Mouse (Mus musculus) MEL (cell line): Measurements from ENCODE around the gene Sctr. TPM values are rescaled to one million over a fixed set of nuclear protein-coding genes. Genes with fewer than 3 reads are reported as not detected.
A peak's percentile ranks its signal among the peaks of the same experiment; 100 is the strongest.

Source experiments
- DNase-seq: peaks from one replicate; pipeline ENCODE4 v3.0.0; 2011; ENCODE audit warnings: low read depth, low spot score
- H3K27ac ChIP-seq: 2 replicates; pipeline ENCODE4 v1.5.1; 2012; ENCODE audit warnings: low read depth, mild to moderate bottlenecking, control low read depth, low read length, moderate library complexity; ENCODE audit not compliant: control insufficient read depth
- H3K27me3 ChIP-seq, 2 experiments: fragments of 150-350 bp in 1 of 2; sonication (generic) in 1 of 2; 2 replicates each; pipeline ENCODE4 v1.6.1; 2012; ENCODE audit warnings: low read length in 2 of 2, mild to moderate bottlenecking in 2 of 2, improper control_type of control experiment in 1 of 2, moderate library complexity in 1 of 2; ENCODE audit not compliant: insufficient read depth in 2 of 2, control insufficient read depth in 1 of 2
- H3K36me3 ChIP-seq, 2 experiments: 2 replicates each; pipeline ENCODE4 v1.6.1; 2012 to 2014; ENCODE audit warnings: low read length in 2 of 2, improper control_type of control experiment in 1 of 2, inconsistent platforms in 1 of 2, mild to moderate bottlenecking in 1 of 2; ENCODE audit not compliant: insufficient read depth in 2 of 2, control insufficient read depth in 1 of 2
- H3K4me1 ChIP-seq, 2 experiments: fragments of 150-350 bp in 1 of 2; sonication (generic) in 1 of 2; 2 replicates each; pipeline ENCODE4 v1.6.1; 2012; ENCODE audit warnings: low read length in 2 of 2, improper control_type of control experiment in 1 of 2, mild to moderate bottlenecking in 1 of 2; ENCODE audit not compliant: insufficient read depth in 2 of 2, control insufficient read depth in 1 of 2
- H3K4me3 ChIP-seq, 2 experiments: fragments of 150-350 bp in 1 of 2; sonication (generic) in 1 of 2; 2 replicates each; pipeline ENCODE4 v1.5.1; 2012; ENCODE audit warnings: low read depth in 2 of 2, low read length in 2 of 2, mild to moderate bottlenecking in 2 of 2, moderate library complexity in 2 of 2, control low read depth in 1 of 2, improper control_type of control experiment in 1 of 2; ENCODE audit not compliant: control insufficient read depth in 1 of 2, insufficient read depth in 1 of 2
- H3K79me2 ChIP-seq: 2 replicates; pipeline ENCODE4 v1.6.1; 2012; ENCODE audit warnings: mild to moderate bottlenecking, low read length, moderate library complexity; ENCODE audit not compliant: control insufficient read depth, poor library complexity, insufficient read depth
- H3K9ac ChIP-seq: 2 replicates; pipeline ENCODE4 v1.6.1; 2012; ENCODE audit warnings: low read depth, mild to moderate bottlenecking, control low read depth, low read length, moderate library complexity; ENCODE audit not compliant: control insufficient read depth, poor library complexity, severe bottlenecking
- H3K9me3 ChIP-seq: fragments of 150-350 bp; sonication (generic); replicated peaks from 2 replicates; pipeline ENCODE4 v1.6.1; 2012; ENCODE audit warnings: mild to moderate bottlenecking, low read length, improper control_type of control experiment, moderate library complexity; ENCODE audit not compliant: insufficient read depth
- CHD2 ChIP-seq: IDR thresholded peaks from 2 replicates; pipeline ENCODE4 v1.6.1; 2011; ENCODE audit warnings: low read length, improper control_type of control experiment
- ELF1 ChIP-seq: IDR thresholded peaks from 2 replicates; pipeline ENCODE4 v1.6.1; 2014; ENCODE audit warnings: low read depth, mild to moderate bottlenecking, inconsistent platforms, low read length, improper control_type of control experiment, moderate library complexity
- HCFC1 ChIP-seq: IDR thresholded peaks from 2 replicates; pipeline ENCODE4 v1.6.1; 2012; ENCODE audit warnings: low read depth, mild to moderate bottlenecking, inconsistent platforms, low read length, improper control_type of control experiment, moderate library complexity
- KAT2A ChIP-seq: conservative IDR thresholded peaks from 2 replicates; pipeline ENCODE4 v1.6.1; 2012; ENCODE audit warnings: low read depth, low read length, improper control_type of control experiment, inconsistent platforms
- MAFK ChIP-seq: IDR thresholded peaks from 2 replicates; pipeline ENCODE4 v1.6.1; 2011; ENCODE audit warnings: low read depth, mild to moderate bottlenecking, low read length, improper control_type of control experiment, borderline replicate concordance
- MAX ChIP-seq: IDR thresholded peaks from 2 replicates; pipeline ENCODE4 v1.6.1; 2011; ENCODE audit warnings: low read length, improper control_type of control experiment
- MAZ ChIP-seq: IDR thresholded peaks from 2 replicates; pipeline ENCODE4 v1.6.1; 2012; ENCODE audit warnings: low read depth, mild to moderate bottlenecking, inconsistent platforms, low read length, improper control_type of control experiment
- MXI1 ChIP-seq: IDR thresholded peaks from 2 replicates; pipeline ENCODE4 v1.6.1; 2011; ENCODE audit warnings: mild to moderate bottlenecking, low read depth, low read length, improper control_type of control experiment
- MYC ChIP-seq: IDR thresholded peaks from 2 replicates; pipeline ENCODE4 v1.6.1; 2011; ENCODE audit warnings: low read depth, mild to moderate bottlenecking, low read length, improper control_type of control experiment, moderate library complexity
- TCF12 ChIP-seq: IDR thresholded peaks from 2 replicates; pipeline ENCODE4 v1.6.1; 2014; ENCODE audit warnings: low read depth, mild to moderate bottlenecking, inconsistent platforms, low read length, improper control_type of control experiment, moderate library complexity
- UBTF ChIP-seq: IDR thresholded peaks from 2 replicates; pipeline ENCODE4 v1.6.1; 2012; ENCODE audit warnings: low read depth, mild to moderate bottlenecking, inconsistent platforms, low read length, improper control_type of control experiment, moderate library complexity, borderline replicate concordance; ENCODE audit not compliant: insufficient read depth
- USF1 ChIP-seq: IDR thresholded peaks from 2 replicates; pipeline ENCODE4 v1.6.1; 2014; ENCODE audit warnings: low read depth, mild to moderate bottlenecking, inconsistent platforms, low read length, improper control_type of control experiment, moderate library complexity
- ZC3H11A ChIP-seq: IDR thresholded peaks from 2 replicates; pipeline ENCODE4 v1.6.1; 2012; ENCODE audit warnings: low read depth, mild to moderate bottlenecking, inconsistent platforms, low read length, improper control_type of control experiment
- ZKSCAN1 ChIP-seq: IDR thresholded peaks from 2 replicates; pipeline ENCODE4 v1.6.1; 2012; ENCODE audit warnings: low read depth, mild to moderate bottlenecking, inconsistent platforms, low read length, improper control_type of control experiment, moderate library complexity
- ZNF384 ChIP-seq: IDR thresholded peaks from 2 replicates; pipeline ENCODE4 v1.6.1; 2012; ENCODE audit warnings: low read depth, mild to moderate bottlenecking, inconsistent platforms, low read length, improper control_type of control experiment
- polyA plus RNA-seq, 2 experiments: library from polyadenylated mRNA; stranded (reverse) in 1 of 2; unstranded in 1 of 2; fragments of >175 nt in 1 of 2; fragments of >200 nt in 1 of 2; gene quantifications; 2 replicates each; pipeline versions ENCODE4 v1.2.1 to v1.2.4; 2012; ENCODE audit warnings: low replicate concordance in 2 of 2, low read depth in 1 of 2; ENCODE audit not compliant: insufficient read length in 2 of 2, insufficient read depth in 1 of 2, missing spikeins in 1 of 2
- total RNA-seq: library from RNA; depleted of rRNA; stranded (reverse); fragments of 300-350 nt; gene quantifications from 2 replicates; pipeline ENCODE4 v1.2.3, GENCODE M21; 2012

Gene Sctr
- total and polyA plus RNA-seq, 3 experiments, result not detected

- no peaks in the 10 kb centered on the region for H3K27me3 ChIP-seq
- H3K79me2 ChIP-seq, result no peaks in the 10 kb centered on the region
- TF ChIP-seq ELF1 (no peak), MXI1 (no peak), MYC (no peak), ZKSCAN1 (no peak), KAT2A (no peak), ZNF384 (no peak), MAX (no peak), CHD2 (no peak), ZC3H11A (no peak), MAZ (no peak), HCFC1 (no peak), TCF12 (no peak), USF1 (no peak), MAFK (no peak), UBTF (no peak)
- no peak overlapping the region for H3K27ac ChIP-seq
- peaks cover 0 to 2% of the 10 kb centered on the region in 2 experiments; a peak in 1 of 4 replicates for H3K36me3 ChIP-seq
- no peak for DNase-seq
- H3K4me1 ChIP-seq, result peaks cover 0 to 15% of the 10 kb centered on the region in 2 experiments; a peak in 3 of 4 replicates
- H3K4me3 ChIP-seq, result no peak overlapping the region
- H3K9ac ChIP-seq, result no peak overlapping the region
- H3K9me3 ChIP-seq, result no peaks in the 10 kb centered on the region
Measured at GRCm38 (mm10) chr1:120099483-120099882, 92.8 kb downstream of the Sctr start.

- Histone ChIP-seq H3K4me1 (peaks cover 3 to 14% of the 10 kb centered on the region in 2 experiments), H3K27me3 (no peaks in the 10 kb centered on the region), H3K27ac (no peak overlapping the region), H3K79me2 (no peaks in the 10 kb centered on the region), H3K9me3 (no peaks in the 10 kb centered on the region), H3K9ac (no peak overlapping the region), H3K36me3 (peaks cover 0 to 8% of the 10 kb centered on the region in 2 experiments; a peak in 2 of 4 replicates), H3K4me3 (no peak overlapping the region)
- peak; percentile 59 for DNase-seq
- TF ChIP-seq MAZ, result no peak
Measured at GRCm38 (mm10) chr1:120100456-120101226, 93.9 kb downstream of the Sctr start.
